8 mouse cellular contexts compared by ENCODE assay signal in the genomic region with DNA sequence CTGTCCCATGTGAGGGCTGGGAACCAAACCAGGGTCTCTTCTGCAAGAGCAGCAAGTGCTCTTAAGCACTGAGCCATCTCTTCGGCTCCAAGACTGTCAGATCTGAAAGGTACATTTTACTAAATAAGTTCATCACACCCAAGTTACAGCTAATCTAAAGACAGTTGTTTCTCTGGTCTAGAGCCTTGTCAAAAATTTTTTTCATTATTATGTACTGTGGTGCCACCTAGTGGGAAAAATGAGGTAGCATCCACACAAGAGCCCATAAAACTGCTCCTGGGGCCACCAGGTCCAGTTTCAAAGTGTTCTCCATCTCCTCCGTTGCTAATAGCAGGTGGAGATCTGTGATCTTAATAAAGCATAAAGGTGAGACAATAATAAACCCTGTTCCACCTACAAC. TPM values are rescaled to one million over a fixed set of nuclear protein-coding genes. Genes with fewer than 3 reads are reported as not detected.
DNase-seq lines count a peak whose midpoint lies in the region; ATAC-seq lines count a peak whose summit lies in the region.

No protein-coding gene starts in this region.

- no peaks in the 10 kb centered on the region for H3K36me3 ChIP-seq in forebrain, embryonic 10.5 days (replicated peaks)
- no peaks in the 10 kb centered on the region for H3K36me3 ChIP-seq in forebrain, embryonic 12.5 days (replicated peaks)
- no peaks in the 10 kb centered on the region for H3K36me3 ChIP-seq in embryonic facial prominence, embryonic 14.5 days (ENCODE audit: control insufficient read depth, insufficient read depth, low read length)

- no peak overlapping the region for H3K9ac ChIP-seq in forebrain, embryonic 12.5 days
- no peak overlapping the region for H3K9ac ChIP-seq in embryonic facial prominence, embryonic 14.5 days (ENCODE audit: low read depth, low read length)

- H3K4me2 ChIP-seq in forebrain, embryonic 12.5 days, result no peak overlapping the region
- H3K4me2 ChIP-seq in embryonic facial prominence, embryonic 14.5 days (ENCODE audit: low read depth, low read length), result 0 out of 2 replicates have a peak overlapping the region, but pooled peaks have one; percentile 21

- peaks cover 17% of the 10 kb centered on the region for H3K27me3 ChIP-seq in forebrain, embryonic 10.5 days (ENCODE audit: poor library complexity, severe bottlenecking)
- 0 out of 2 replicates have a peak, but pooled peaks cover 8% of the 10 kb centered on the region for H3K27me3 ChIP-seq in forebrain, embryonic 12.5 days
- no peaks in the 10 kb centered on the region; the same call in 1 of the 2 replicates for H3K27me3 ChIP-seq in embryonic facial prominence, embryonic 14.5 days (replicated peaks; ENCODE audit: control insufficient read depth, insufficient read depth, low read length)

- peak; percentile 47 for DNase-seq in forebrain, embryonic 10.5 days (ENCODE audit: extremely low spot score, low spot score)
- DNase-seq in 3T3-L1 (ENCODE audit: low read depth, low spot score), result peak; percentile 42
- peak; percentile 42 to 59 for DNase-seq in adrenal gland, postnatal 36 days
- DNase-seq in embryonic facial prominence, embryonic 14.5 days (ENCODE audit: low spot score), result peak; percentile 68
- peak; percentile 56 for DNase-seq in kidney, postnatal 14 days
- peak; percentile 44 for DNase-seq in lung, postnatal 14 days
- peak; percentile 45 for DNase-seq in right cerebral cortex, postnatal 4 days

- peaks cover 13% of the 10 kb centered on the region for H3K4me1 ChIP-seq in forebrain, embryonic 10.5 days
- H3K4me1 ChIP-seq in forebrain, embryonic 12.5 days, result peaks cover 9% of the 10 kb centered on the region
- peaks cover 3% of the 10 kb centered on the region; the same call in 1 of the 2 replicates for H3K4me1 ChIP-seq in embryonic facial prominence, embryonic 14.5 days (ENCODE audit: control insufficient read depth, insufficient read depth, low read length)

- H3K27ac ChIP-seq in forebrain, embryonic 10.5 days, result no peak overlapping the region
- H3K27ac ChIP-seq in forebrain, embryonic 12.5 days, result no peak overlapping the region
- no peak overlapping the region for H3K27ac ChIP-seq in embryonic facial prominence, embryonic 14.5 days (replicated peaks; ENCODE audit: low read depth, low read length)

- 14% methylated on average over 2 of the region's 2 CpGs for WGBS in forebrain, embryonic 10.5 days
- 25% methylated on average over 2 of the region's 2 CpGs for WGBS in forebrain, embryonic 12.5 days
- 14% methylated on average over 2 of the region's 2 CpGs for WGBS in embryonic facial prominence, embryonic 14.5 days

- ATAC-seq in forebrain, embryonic 12.5 days (ENCODE audit: low FRiP score), result no peak
- no peak for ATAC-seq in embryonic facial prominence, embryonic 14.5 days (ENCODE audit: low read depth)

- H3K4me3 ChIP-seq in forebrain, embryonic 10.5 days, result no peak overlapping the region
- H3K4me3 ChIP-seq in forebrain, embryonic 12.5 days (replicated peaks), result no peak overlapping the region
- no peak overlapping the region for H3K4me3 ChIP-seq in embryonic facial prominence, embryonic 14.5 days (ENCODE audit: low read depth, low read length)

- no peaks in the 10 kb centered on the region for H3K9me3 ChIP-seq in forebrain, embryonic 10.5 days
- no peaks in the 10 kb centered on the region for H3K9me3 ChIP-seq in forebrain, embryonic 12.5 days
- H3K9me3 ChIP-seq in embryonic facial prominence, embryonic 14.5 days (ENCODE audit: control insufficient read depth, low read length), result no peaks in the 10 kb centered on the region

RNA-seq across cellular contexts. Expression of a gene that starts 27.2 kb away (rescaled TPM):
- 248 and 266 TPM in 2 replicates for polyA plus RNA-seq in forebrain, embryonic 10.5 days (2016; fragmentation: Nextera tagmentation; extraction: Ambion mirVana)
- polyA plus RNA-seq in forebrain, embryonic 12.5 days (2016; fragmentation: Nextera tagmentation; extraction: Ambion mirVana), result 365 and 380 TPM in 2 replicates
- 100 to 1,000 TPM; 118 to 119 TPM for total RNA-seq in adrenal gland, postnatal 36 days (2021)
- polyA plus RNA-seq in embryonic facial prominence, embryonic 14.5 days (2014; fragmentation: Nextera tagmentation; extraction: Ambion mirVana), result 255 and 266 TPM in 2 replicates

RNA-seq across cellular contexts. Expression of a gene that starts 37.3 kb away (rescaled TPM):
- 83.3 and 85.4 TPM in 2 replicates for polyA plus RNA-seq in forebrain, embryonic 10.5 days (2016; fragmentation: Nextera tagmentation; extraction: Ambion mirVana)
- polyA plus RNA-seq in forebrain, embryonic 12.5 days (2016; fragmentation: Nextera tagmentation; extraction: Ambion mirVana), result 88.1 and 89.4 TPM in 2 replicates
- 10 to 100 TPM; 54.3 to 58.7 TPM for total RNA-seq in adrenal gland, postnatal 36 days (2021)
- polyA plus RNA-seq in embryonic facial prominence, embryonic 14.5 days (2014; fragmentation: Nextera tagmentation; extraction: Ambion mirVana), result 43.9 and 49.1 TPM in 2 replicates
